Mouse (Mus musculus) kidney, adult 2 months (tissue): ENCODE results near the gene Clpp. TPM values are rescaled to one million over a fixed set of nuclear protein-coding genes. Genes with fewer than 3 reads are reported as not detected.

Experiments used
- DNase-seq: peaks from one replicate; pipeline ENCODE4 v3.0.0; 2021
- H3K27ac ChIP-seq: fragments of 200-500 bp; 2 replicates; pipeline ENCODE4 v1.5.1; 2012; ENCODE audit warnings: low read depth, low read length, control low read depth, inconsistent platforms; ENCODE audit not compliant: insufficient read depth
- H3K27me3 ChIP-seq: fragments of 200-500 bp; replicated peaks from 2 replicates; pipeline ENCODE4 v1.6.1; 2012; ENCODE audit warnings: mild to moderate bottlenecking, moderate library complexity, low read length, inconsistent platforms; ENCODE audit not compliant: control insufficient read depth, insufficient read depth
- H3K36me3 ChIP-seq: fragments of 200-500 bp; 2 replicates; pipeline ENCODE4 v1.6.1; 2012; ENCODE audit warnings: mild to moderate bottlenecking, moderate library complexity, low read length, inconsistent platforms; ENCODE audit not compliant: control insufficient read depth, insufficient read depth
- H3K4me1 ChIP-seq: fragments of 200-500 bp; 2 replicates; pipeline ENCODE4 v1.6.1; 2011; ENCODE audit warnings: low read length; ENCODE audit not compliant: control insufficient read depth, insufficient read depth
- H3K4me3 ChIP-seq: fragments of 200-500 bp; 2 replicates; pipeline ENCODE4 v1.5.1; 2011; ENCODE audit warnings: mild to moderate bottlenecking, low read depth, low read length, control low read depth; ENCODE audit not compliant: insufficient read depth
- CTCF ChIP-seq: fragments of 200-500 bp; conservative IDR thresholded peaks from 2 replicates; pipeline ENCODE4 v1.5.1; 2011; ENCODE audit warnings: low read depth, mild to moderate bottlenecking, control low read depth, low read length, moderate library complexity, mixed read lengths; ENCODE audit not compliant: insufficient read depth, insufficient read length
- POLR2A ChIP-seq: fragments of 200-500 bp; IDR thresholded peaks from one replicate; pipeline ENCODE4 v1.6.1; 2011; ENCODE audit warnings: low read depth, low read length, control low read depth
- WGBS: fragments of 180-500 bp; shearing (Covaris S2); methylation state at CpG from one replicate; pipeline ENCODE4 v1.1.7; 2018; 5-methylcytosine and 5-hydroxymethylcytosine counted together
- polyA plus RNA-seq: library from polyadenylated mRNA; depleted of rRNA; stranded (reverse); fragments of >200 nt; gene quantifications from 2 replicates; pipeline ENCODE4 v1.2.3, GENCODE M21; 2012

The Clpp gene
- polyA plus RNA-seq, 1 experiment, result 245 TPM

GRCm38 (mm10) chr17:56999414-56999813, 9.3 kb downstream of the Clpp start:
- H3K4me1 ChIP-seq, result peaks cover 3% of the 10 kb centered on the region; the same call in 1 of the 2 replicates
- no peak overlapping the region for H3K27ac ChIP-seq
- TF ChIP-seq POLR2A, result no peak
- no peak for TF ChIP-seq CTCF
- DNase-seq, result no peak
- H3K4me3 ChIP-seq, result no peak overlapping the region
- no peaks in the 10 kb centered on the region for H3K27me3 ChIP-seq
- WGBS, result 92% methylated on average over 9 of the region's 9 CpGs
- H3K36me3 ChIP-seq, result no peaks in the 10 kb centered on the region

DNA sequence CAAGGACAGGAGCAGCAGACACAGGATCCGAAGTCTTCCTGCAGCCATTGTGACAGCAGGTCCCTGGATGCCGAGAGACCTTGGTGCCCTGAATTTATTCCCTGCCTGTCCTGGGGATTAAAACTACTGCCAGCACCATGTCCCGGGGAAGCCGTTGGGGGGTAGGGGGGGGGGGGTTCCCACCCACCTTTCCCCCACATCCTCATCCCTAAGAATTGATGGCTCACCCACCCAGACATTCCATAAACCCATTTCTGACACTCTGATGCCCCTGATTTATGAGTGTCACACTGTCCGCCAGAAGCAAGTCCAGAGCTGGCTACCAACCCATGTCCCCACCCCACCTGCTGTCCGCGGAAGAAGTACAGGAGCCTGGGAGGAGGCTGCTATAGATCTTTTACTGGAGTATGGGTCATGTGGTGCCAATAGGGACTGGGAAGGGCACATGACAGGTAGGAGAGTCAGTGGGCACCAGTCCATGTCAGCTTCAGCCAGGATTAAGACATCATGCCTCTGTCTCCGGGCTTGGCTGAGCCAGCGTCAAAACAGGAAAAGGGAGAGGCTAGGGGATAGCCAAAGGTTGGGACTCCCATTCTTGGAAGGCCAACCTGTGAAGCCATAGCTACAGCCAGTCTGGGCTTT, 10.0 kb downstream of the Clpp start, which contains the start of gene Pspn:
Gene Pspn (minus strand): TSS at position 51 of the 642 bp plus-strand sequence.
- Histone ChIP-seq H3K4me1 (peaks cover 3% of the 10 kb centered on the region; the same call in 1 of the 2 replicates), H3K27ac (no peak within 1 kb of the TSS), H3K36me3 (no peaks in the 10 kb centered on the region), H3K4me3 (no peak within 1 kb of the TSS), H3K27me3 (no peaks in the 10 kb centered on the region)
- TF ChIP-seq CTCF (no peak), POLR2A (no peak)
- WGBS, result 71% methylated on average over 9 of the region's 9 CpGs
- DNase-seq, result peak; percentile 33

- Histone ChIP-seq H3K36me3 (no peaks in the 10 kb centered on the region), H3K27me3 (no peaks in the 10 kb centered on the region), H3K27ac (no peak overlapping the region), H3K4me3 (no peak overlapping the region), H3K4me1 (peaks cover 3% of the 10 kb centered on the region; the same call in 1 of the 2 replicates)
- WGBS, result 58% methylated on average over 8 of the region's 8 CpGs
- TF ChIP-seq CTCF, result no peak
- no peak for TF ChIP-seq POLR2A
- no peak for DNase-seq
Observed at GRCm38 (mm10) chr17:57001228-57001627, 11.1 kb downstream of the Clpp start.

DNA sequence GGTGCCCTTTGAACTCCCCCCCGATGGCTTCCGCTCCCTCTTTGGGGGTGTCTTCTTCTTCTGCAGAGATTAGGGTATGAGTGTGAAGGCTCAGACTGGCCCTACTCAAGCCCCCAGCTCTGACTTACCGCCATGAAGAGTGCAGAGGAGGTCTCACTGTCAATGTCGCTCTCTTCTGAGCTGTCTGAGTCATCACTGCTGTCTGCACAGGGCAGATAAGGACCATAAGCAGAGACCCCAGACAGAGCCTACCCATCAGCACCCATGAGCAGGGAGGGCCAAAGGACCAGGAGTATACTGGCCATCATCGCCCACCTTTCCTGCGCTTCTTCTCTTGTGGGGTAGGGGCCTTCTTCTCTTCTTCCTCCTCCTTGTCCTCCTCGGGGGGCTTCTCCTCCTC, 13.9 kb downstream of the Clpp start:
- H3K27ac ChIP-seq, result no peak overlapping the region
- no peak overlapping the region for H3K4me3 ChIP-seq
- H3K36me3 ChIP-seq, result no peaks in the 10 kb centered on the region
- no peaks in the 10 kb centered on the region for H3K4me1 ChIP-seq
- no peaks in the 10 kb centered on the region for H3K27me3 ChIP-seq
- no peak for DNase-seq
- TF ChIP-seq POLR2A, result no peak
- TF ChIP-seq CTCF, result no peak
- 92% methylated on average over 7 of the region's 7 CpGs for WGBS

DNA sequence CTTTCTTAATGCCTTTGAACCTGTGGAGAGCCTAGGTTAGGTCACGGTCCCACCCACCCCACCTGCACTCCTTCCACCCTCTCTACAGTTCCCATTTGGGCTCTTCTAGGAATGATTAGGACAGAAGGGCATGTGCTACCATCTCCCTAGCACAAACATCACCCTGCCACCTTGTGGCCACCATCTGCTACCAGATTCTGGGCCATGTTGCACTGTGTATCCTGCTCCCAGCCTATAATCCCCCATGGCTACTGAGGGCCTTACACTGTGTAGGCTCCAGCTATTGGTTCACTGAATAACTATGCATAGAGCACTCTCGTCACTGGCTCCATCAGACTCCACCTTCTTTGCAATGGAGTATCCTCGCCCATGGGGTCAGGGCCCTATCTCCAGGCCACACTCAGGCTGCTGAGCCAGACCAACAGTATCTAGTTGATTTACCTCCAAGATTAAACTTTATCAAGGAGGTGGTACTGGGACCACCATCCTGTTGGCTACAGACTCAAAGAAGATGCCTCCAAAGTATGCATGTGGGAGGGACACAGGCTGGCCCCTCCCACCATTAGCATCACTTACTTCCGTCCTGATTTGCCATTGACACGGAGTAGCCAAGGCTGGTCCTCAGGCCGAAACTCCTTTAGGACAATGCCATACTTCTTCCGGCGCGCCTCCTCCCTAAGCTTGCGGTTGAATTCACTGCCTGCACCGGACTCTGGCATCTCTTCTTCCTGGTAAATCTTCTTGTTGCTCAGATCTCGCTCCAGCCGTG, 17.2 kb downstream of the Clpp start:
- Histone ChIP-seq H3K36me3 (no peaks in the 10 kb centered on the region), H3K27ac (no peak overlapping the region), H3K4me1 (peaks cover 8% of the 10 kb centered on the region; the same call in 1 of the 2 replicates), H3K27me3 (no peaks in the 10 kb centered on the region), H3K4me3 (no peak overlapping the region)
- WGBS, result 93% methylated on average over 13 of the region's 13 CpGs
- TF ChIP-seq CTCF, result peak; percentile 44; the same call in 1 of the 2 replicates
- no peak for TF ChIP-seq POLR2A
- no peak for DNase-seq

- Histone ChIP-seq H3K27ac (peak overlapping the region; percentile 66; the same call in 1 of the 2 replicates), H3K4me3 (peak overlapping the region; percentile 88), H3K36me3 (no peaks in the 10 kb centered on the region), H3K4me1 (peaks cover 8% of the 10 kb centered on the region; the same call in 1 of the 2 replicates), H3K27me3 (no peaks in the 10 kb centered on the region)
- TF ChIP-seq CTCF (no peak), POLR2A (no peak)
- WGBS, result 1% methylated on average over 19 of the region's 19 CpGs
- DNase-seq, result no peak
Observed at GRCm38 (mm10) chr17:57010911-57011235, 20.8 kb downstream of the Clpp start.
